Mouse (Mus musculus): ENCODE results near the gene Bckdhb.

- TF ChIP-seq CTCF (conservative IDR thresholded peaks at IDR 0.05; ENCODE audit: low read length) (no peak), POU5F1 (IDR thresholded peaks at IDR 0.05; ENCODE audit: borderline replicate concordance, low read length) (no peak), NANOG (IDR thresholded peaks at IDR 0.05; ENCODE audit: borderline replicate concordance, low read length) (no peak)
Measured at GRCm38 (mm10) chr9:84042539-84042938, 117.6 kb downstream of the Bckdhb start.
